Mouse (Mus musculus): ENCODE measurements at regions not wholly inside any gene's neighbourhood (a gene's known extent, or its start where the extent isn't known, plus 50 kb on each side); places are given as distances from the start of the nearest gene placed in this dataset. TPM values are rescaled to one million over a fixed set of nuclear protein-coding genes. Genes with fewer than 3 reads are reported as not detected.

DNA sequence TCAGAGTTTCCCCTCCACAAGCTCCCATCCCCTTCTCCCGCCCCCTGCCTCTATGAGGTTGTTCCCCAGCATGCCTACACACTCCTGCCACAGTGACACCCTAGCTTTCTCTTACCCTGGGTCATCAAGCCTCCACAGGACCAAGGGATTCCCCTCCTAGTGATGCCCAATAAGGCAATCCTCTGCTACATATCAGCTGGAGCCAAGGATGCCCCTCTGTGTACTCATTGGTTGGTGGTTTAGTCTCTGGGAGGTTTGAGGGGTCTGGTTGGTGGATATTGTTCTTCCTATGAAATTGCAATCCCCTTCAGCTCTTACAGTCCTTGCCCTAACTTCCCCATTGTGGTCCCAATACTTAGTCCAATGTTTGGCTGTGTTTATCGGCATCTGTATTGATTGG lies 317.4 kb upstream of the Olfr161 start:
- H3K9me3 ChIP-seq (ENCODE audit: low read length): peaks cover 41% of the 10 kb centered on the region
- 78% methylated on average over 2 of the region's 2 CpGs for WGBS
- no peaks in the 10 kb centered on the region for H3K4me1 ChIP-seq (ENCODE audit: insufficient read depth, low read length)
- no peaks in the 10 kb centered on the region for H3K27me3 ChIP-seq (ENCODE audit: insufficient read depth, low read length)
- no peak overlapping the region for H3K4me3 ChIP-seq (ENCODE audit: low read depth, low read length)
- DNase-seq (ENCODE audit: low spot score): no peak
- H3K27ac ChIP-seq (ENCODE audit: low read depth, low read length): no peak overlapping the region
- no peak overlapping the region for H3K4me2 ChIP-seq (ENCODE audit: low read depth, low read length, poor library complexity, severe bottlenecking)
- no peak overlapping the region for H3K9ac ChIP-seq (replicated peaks; ENCODE audit: low read length, poor library complexity, severe bottlenecking)
- ATAC-seq (ENCODE audit: low FRiP score): no peak
- no peaks in the 10 kb centered on the region for H3K36me3 ChIP-seq (ENCODE audit: insufficient read depth, low read length)
- TF ChIP-seq CTCF (IDR thresholded peaks at IDR 0.05): no peak

Small RNA genes lying in the stretch of these regions (microRNA-seq; reads per million reads assigned to microRNA genes)
- gene Gm23215 (ENCODE audit: borderline number of aligned reads): not detected
